Mouse (Mus musculus) erythroblast, embryonic 14.5 days (primary cell): ENCODE results near the gene Dnajb6. TPM values are rescaled to one million over a fixed set of nuclear protein-coding genes. Genes with fewer than 3 reads are reported as not detected.

ENCODE experiments used
- H3K27me3 ChIP-seq: 2 replicates; pipeline ENCODE4 v1.6.1; 2012; ENCODE audit warnings: inconsistent platforms; ENCODE audit not compliant: control insufficient read depth
- H3K36me3 ChIP-seq: 2 replicates; pipeline ENCODE4 v1.6.1; 2012; ENCODE audit warnings: mild to moderate bottlenecking, inconsistent platforms; ENCODE audit not compliant: control insufficient read depth
- H3K4me1 ChIP-seq: 2 replicates; pipeline ENCODE4 v1.6.1; 2012; ENCODE audit warnings: inconsistent platforms; ENCODE audit not compliant: control insufficient read depth
- H3K4me3 ChIP-seq: replicated peaks from 2 replicates; pipeline ENCODE3; 2012; ENCODE audit warnings: moderate library complexity, mild to moderate bottlenecking, inconsistent platforms
- H3K9me3 ChIP-seq: 2 replicates; pipeline ENCODE4 v1.6.1; 2012; ENCODE audit warnings: low read length, inconsistent platforms, mixed read lengths; ENCODE audit not compliant: control insufficient read depth
- GATA1 ChIP-seq: IDR thresholded peaks from 2 replicates; pipeline ENCODE4 v1.6.1; 2012; ENCODE audit warnings: low read length, inconsistent platforms, mixed read lengths
- TAL1 ChIP-seq: IDR thresholded peaks from 3 replicates; pipeline ENCODE4 v1.6.1; 2012; ENCODE audit warnings: low read length, inconsistent platforms, mixed read lengths
- polyA plus RNA-seq: library from polyadenylated mRNA; stranded (reverse); fragments of >175 nt; gene quantifications from 2 replicates; pipeline ENCODE4 v1.2.3, GENCODE M21; 2012

Gene Dnajb6
- polyA plus RNA-seq, 1 experiment: 61.9 TPM

DNA sequence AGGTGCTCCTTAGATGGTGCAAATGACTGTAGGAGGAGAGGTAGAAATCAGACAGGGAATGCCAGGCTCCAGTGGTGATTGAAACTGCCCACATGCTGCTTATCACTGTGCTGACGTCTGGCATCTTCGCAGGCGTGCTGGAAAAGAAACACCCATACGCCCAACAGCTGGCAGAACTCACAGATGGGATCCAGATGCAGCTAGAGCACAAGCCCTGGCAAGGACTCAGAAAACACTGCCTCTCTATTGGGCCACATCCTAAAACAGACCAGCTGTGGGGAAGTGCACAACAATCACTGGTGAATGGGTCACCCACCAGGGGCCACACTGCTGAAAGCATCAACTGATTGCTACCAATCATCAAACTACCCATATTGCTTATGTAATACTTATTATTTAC lies 91.3 kb downstream of the Dnajb6 start:
- Histone ChIP-seq H3K4me3 (no peak overlapping the region), H3K36me3 (no peaks in the 10 kb centered on the region), H3K4me1 (no peaks in the 10 kb centered on the region), H3K27me3 (no peaks in the 10 kb centered on the region), H3K9me3 (no peaks in the 10 kb centered on the region)
- TF ChIP-seq GATA1 (no peak), TAL1 (no peak)

DNA sequence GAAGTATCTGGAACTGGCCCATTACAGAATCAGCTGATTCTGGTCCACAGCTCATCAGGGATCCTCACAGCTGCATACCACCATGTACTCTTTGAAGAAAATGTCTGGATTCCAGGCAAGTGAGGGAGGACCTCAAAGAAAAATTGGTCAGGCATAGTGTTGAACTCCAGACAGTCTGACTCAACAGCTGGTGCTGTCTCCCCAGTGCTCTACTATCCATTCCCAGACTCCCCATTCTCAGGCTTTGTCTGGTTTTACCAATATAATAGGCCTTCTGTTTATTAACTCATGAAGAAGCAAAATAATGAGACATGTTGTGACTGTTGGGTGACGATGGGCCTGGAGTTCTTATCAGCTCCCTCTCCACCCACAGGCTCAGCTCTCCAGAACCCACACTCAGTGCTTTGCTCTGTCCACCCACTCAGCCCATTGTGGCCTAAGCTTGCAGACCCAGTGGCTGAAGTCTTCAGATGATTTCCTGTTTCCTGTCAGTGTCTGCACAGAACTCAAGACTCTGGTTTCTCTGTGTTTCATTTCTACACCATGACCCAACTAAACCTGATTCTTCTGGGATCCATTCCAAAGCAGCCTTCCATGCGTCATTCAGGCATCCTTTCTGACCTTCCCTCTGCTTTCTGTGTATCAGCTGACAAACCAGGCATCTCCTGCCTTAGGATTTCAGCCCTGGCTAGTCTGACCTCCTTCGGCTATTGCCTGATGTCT lies 107.1 kb downstream of the Dnajb6 start:
- TF ChIP-seq GATA1 (no peak), TAL1 (no peak)
- Histone ChIP-seq H3K27me3 (no peaks in the 10 kb centered on the region), H3K4me1 (no peaks in the 10 kb centered on the region), H3K9me3 (no peaks in the 10 kb centered on the region), H3K36me3 (no peaks in the 10 kb centered on the region), H3K4me3 (no peak overlapping the region)

DNA sequence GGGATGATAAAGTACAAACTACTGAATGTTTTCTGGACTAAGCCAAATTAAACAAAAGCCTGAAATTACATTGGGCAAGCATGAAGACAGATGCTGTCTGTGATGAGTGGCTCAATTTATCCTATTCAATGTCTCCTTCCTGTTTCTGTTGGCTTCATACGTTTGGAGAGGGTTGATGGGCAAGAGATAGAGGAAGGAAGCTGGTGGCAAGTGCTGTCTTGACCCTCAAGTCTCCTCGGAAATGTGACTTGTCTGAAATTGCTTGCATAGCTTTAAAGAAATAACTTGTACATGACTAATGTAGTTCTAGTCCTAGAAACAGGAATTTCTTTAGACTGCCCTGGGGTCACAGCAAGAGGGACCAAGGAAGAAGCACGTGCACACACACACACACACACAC lies 109.5 kb downstream of the Dnajb6 start:
- no peaks in the 10 kb centered on the region for H3K9me3 ChIP-seq
- no peak for TF ChIP-seq GATA1
- no peak for TF ChIP-seq TAL1
- no peaks in the 10 kb centered on the region for H3K4me1 ChIP-seq
- H3K27me3 ChIP-seq: no peaks in the 10 kb centered on the region
- H3K36me3 ChIP-seq: no peaks in the 10 kb centered on the region
- H3K4me3 ChIP-seq: no peak overlapping the region

DNA sequence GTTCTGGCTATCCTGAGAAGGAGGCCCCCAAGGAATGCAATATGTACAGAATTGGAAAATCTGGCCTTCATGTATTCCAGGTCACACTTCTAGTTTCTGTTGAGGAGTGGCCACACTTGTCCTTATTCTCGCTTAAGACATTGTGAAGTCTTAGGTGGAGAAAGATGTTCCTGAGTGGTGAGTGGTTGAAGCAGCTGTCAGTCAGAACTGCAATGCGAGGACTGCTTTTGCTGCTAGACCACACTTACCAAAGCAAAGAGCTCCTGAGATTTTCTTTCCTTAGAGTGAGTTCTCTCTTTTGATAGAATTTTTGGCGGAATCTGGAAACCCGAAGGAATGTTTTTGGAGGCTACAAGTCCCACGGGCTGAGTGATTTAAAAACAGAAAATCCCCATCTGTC lies 112.0 kb downstream of the Dnajb6 start:
- Histone ChIP-seq H3K4me3 (no peak overlapping the region), H3K9me3 (no peaks in the 10 kb centered on the region), H3K36me3 (no peaks in the 10 kb centered on the region), H3K4me1 (no peaks in the 10 kb centered on the region), H3K27me3 (no peaks in the 10 kb centered on the region)
- no peak for TF ChIP-seq TAL1

DNA sequence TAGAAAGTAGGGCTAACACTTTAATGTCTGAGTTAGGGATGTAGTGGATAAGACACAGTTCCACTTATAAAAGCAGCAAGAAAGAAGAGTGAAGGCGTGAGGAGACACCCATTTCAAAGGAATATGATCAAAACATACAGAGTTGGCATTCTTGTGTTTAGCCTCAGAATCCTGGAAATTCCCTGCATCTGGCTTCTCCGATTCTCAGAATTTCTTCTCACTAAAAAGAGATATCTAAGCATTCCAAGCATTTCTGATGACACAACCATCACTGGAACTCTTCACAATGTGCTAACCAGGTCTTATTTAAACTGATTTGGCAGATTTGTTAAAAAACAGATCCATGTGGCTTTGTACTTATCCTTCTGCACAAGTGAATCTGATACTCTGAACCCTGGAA lies 112.6 kb downstream of the Dnajb6 start:
- TF ChIP-seq GATA1 (no peak), TAL1 (no peak)
- no peaks in the 10 kb centered on the region for H3K9me3 ChIP-seq
- no peaks in the 10 kb centered on the region for H3K27me3 ChIP-seq
- H3K36me3 ChIP-seq: no peaks in the 10 kb centered on the region
- H3K4me1 ChIP-seq: no peaks in the 10 kb centered on the region
- H3K4me3 ChIP-seq: no peak overlapping the region

DNA sequence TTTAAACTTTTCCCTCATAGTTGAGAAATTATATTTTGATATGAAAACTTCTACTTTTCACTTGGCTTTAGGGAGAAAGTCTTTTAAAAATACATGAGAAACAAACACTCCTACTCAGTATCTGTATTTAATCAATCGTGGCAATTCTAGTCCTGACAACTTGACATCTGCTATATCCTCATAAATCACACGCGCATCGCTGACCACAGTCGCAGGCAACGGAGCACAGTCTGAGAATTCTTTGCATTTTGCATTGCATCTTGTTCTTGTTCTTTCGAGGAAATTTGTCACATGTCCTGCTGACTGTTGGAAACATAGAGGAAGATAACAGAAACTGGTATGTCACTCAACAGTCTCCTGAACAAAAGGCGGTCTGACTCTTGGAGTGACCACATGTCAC lies 116.9 kb downstream of the Dnajb6 start:
- Histone ChIP-seq H3K4me1 (no peaks in the 10 kb centered on the region), H3K27me3 (no peaks in the 10 kb centered on the region), H3K4me3 (no peak overlapping the region), H3K36me3 (no peaks in the 10 kb centered on the region), H3K9me3 (no peaks in the 10 kb centered on the region)
- TF ChIP-seq TAL1 (no peak), GATA1 (no peak)

DNA sequence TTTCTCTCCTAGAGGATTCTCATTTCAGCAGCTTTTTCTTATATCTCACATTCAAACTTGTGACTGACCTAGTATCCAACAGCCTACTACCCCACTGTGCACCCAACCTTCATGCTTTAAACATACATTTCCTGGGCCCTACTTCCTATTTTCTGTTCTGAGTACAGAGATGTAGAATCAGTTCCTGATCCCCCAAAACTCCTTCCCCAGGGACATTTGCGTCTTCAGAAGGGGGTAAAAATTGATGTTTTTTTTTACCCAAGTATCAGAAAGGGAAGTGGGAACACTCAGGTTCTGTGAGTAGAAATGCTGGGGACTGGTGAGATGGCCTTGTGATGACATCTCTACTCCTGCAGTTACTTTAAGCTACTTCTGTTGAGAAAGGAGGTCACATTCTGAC lies 117.5 kb downstream of the Dnajb6 start:
- no peak overlapping the region for H3K4me3 ChIP-seq
- H3K36me3 ChIP-seq: no peaks in the 10 kb centered on the region
- H3K9me3 ChIP-seq: no peaks in the 10 kb centered on the region
- no peak for TF ChIP-seq GATA1
- TF ChIP-seq TAL1: no peak
- no peaks in the 10 kb centered on the region for H3K27me3 ChIP-seq
- H3K4me1 ChIP-seq: no peaks in the 10 kb centered on the region

DNA sequence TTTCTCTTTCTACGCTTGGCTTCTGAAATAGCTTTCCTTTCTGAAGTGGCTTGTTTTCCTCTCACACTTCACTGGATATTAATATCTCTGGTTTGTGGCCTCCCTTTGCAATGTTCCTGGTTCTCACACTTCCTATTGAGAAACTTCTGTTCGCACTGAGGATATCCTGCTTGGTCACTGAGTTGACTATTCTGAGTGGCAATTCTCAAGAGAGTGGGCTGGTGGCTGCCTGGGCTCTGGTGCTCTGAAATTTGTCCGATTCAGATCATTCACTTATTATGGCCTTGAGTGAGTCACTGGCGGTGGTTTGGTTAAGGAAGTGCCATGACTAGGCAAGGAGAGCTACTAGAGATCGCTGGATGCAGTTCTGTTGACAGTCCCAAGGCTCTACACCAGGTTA lies 118.9 kb downstream of the Dnajb6 start:
- Histone ChIP-seq H3K9me3 (no peaks in the 10 kb centered on the region), H3K4me3 (no peak overlapping the region), H3K27me3 (no peaks in the 10 kb centered on the region), H3K4me1 (no peaks in the 10 kb centered on the region), H3K36me3 (no peaks in the 10 kb centered on the region)
- no peak for TF ChIP-seq TAL1
- TF ChIP-seq GATA1: no peak

DNA sequence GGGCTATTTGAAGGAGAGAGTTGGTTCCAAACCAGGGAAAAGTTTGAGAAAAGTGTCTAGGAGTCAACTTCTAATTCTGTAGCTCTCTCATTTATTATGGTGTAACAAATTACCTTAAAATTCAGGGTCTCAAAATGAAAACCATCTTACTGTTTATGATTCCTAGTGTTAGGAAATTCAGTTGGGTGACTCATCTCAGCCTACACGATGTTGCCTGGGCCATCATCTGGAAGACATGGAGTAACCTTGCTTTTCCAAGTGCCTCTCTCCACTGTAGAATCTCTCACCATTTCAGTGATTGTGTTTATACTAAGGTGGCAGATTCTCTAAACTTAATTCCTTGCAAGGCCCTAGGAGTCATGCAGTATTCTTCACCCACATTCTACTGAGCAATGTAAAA lies 119.5 kb downstream of the Dnajb6 start:
- Histone ChIP-seq H3K9me3 (no peaks in the 10 kb centered on the region), H3K4me1 (no peaks in the 10 kb centered on the region), H3K4me3 (no peak overlapping the region), H3K36me3 (no peaks in the 10 kb centered on the region), H3K27me3 (no peaks in the 10 kb centered on the region)
- no peak for TF ChIP-seq TAL1
- no peak for TF ChIP-seq GATA1

DNA sequence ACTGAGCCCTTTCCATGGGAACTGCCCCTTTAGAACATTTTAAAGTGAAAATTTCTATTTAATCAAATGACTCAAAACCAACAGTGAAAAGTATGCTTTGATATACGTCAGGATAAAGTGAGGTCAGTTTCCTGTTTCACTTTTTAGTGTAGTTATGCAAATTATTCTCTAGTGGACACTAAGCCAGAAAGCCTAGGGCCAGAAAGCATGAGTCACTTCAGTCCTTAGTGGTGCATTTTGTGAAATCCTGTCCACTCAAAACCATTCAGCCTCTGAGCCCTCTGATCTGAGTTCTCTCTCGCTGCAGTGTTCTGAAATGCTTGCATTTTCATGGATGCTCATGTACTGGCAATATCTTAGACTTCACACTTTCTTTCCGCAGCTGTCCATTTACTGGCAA lies 126.0 kb downstream of the Dnajb6 start:
- TF ChIP-seq TAL1: no peak
- TF ChIP-seq GATA1: no peak
- no peak overlapping the region for H3K4me3 ChIP-seq
- no peaks in the 10 kb centered on the region for H3K27me3 ChIP-seq
- H3K36me3 ChIP-seq: no peaks in the 10 kb centered on the region
- no peaks in the 10 kb centered on the region for H3K4me1 ChIP-seq
- H3K9me3 ChIP-seq: no peaks in the 10 kb centered on the region

DNA sequence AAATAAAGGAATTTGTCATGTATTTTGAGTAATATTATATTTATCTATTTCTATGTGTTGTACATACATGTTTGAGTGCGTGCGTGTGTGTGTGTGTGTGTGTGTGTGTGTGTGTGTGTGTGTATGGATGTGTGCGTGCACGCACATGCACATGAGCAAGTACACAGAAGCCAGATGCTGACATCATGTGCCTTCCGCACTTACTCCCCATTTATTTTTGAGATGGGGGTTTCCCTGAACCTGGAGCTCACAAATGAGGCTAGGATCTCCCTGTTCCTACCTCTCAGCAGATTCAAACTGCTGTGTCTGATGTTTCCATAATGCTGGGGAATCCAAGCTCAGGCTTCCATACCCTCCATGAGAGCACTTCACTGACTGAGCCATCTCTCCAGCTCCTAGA lies 126.9 kb downstream of the Dnajb6 start:
- no peaks in the 10 kb centered on the region for H3K36me3 ChIP-seq
- no peak overlapping the region for H3K4me3 ChIP-seq
- no peaks in the 10 kb centered on the region for H3K9me3 ChIP-seq
- no peak for TF ChIP-seq GATA1
- TF ChIP-seq TAL1: no peak
- H3K27me3 ChIP-seq: no peaks in the 10 kb centered on the region
- H3K4me1 ChIP-seq: no peaks in the 10 kb centered on the region
